Mouse (Mus musculus): Measurements from ENCODE around the gene Smtn. TPM values are rescaled to one million over a fixed set of nuclear protein-coding genes. Genes with fewer than 3 reads are reported as not detected.

The Smtn gene
- total RNA-seq, 2 experiments from 2014 or later = 11.5 to 16.1 TPM

DNA sequence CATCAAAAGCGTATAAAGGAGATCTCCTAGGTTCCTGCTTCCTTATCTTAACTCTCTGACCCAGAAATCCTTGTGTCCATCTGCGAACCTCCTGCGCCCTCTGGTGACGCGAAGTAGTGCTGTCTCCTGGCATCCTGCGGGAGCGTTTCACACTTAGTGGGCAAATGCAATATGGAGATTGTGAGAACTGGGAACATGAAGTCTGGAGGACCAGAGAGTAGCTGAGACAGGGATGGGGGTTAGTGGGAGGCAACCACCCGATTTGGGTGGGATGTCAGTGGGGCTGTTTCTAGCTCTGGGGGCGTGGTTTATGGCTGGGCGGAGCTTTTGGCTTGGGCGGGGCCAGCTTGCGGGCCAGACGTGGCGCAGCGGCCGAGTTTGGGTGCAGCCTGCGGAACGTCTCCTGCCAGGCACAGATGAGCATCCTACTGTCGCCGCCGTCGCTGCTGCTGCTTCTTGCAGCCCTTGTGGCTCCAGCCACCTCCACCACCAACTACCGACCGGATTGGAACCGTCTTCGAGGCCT is 25.8 kb downstream of the Smtn start, which contains the start of gene Selenom:
Gene Selenom (plus strand): TSS at position 156 of the 526 bp plus-strand sequence.
- peak; percentile 92 to 94 for DNase-seq (ENCODE audit: low spot score in 2 of 2)

- DNase-seq (ENCODE audit: low spot score in 2 of 2) = no peak
Observed at GRCm38 (mm10) chr11:3513291-3513690, 27.1 kb downstream of the Smtn start.

DNA sequence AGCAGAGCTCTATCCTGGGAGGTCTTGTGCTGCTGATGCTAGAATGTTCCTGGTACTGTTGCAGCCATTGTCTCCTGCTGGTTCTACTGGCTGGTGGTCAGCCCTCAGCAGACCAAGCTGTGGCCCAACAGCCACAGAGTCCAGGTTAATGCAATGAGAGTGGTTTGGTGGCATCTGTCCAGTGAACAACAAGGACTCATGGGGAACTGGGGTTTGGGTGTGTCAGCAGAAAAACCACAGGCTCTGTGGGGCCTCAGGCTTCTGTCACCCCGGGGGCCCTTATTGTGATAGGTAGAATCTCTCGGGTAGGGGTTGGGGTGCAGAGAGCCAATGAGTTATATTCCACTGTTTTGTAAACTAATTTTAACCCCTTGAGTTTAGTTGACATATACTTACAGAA is 30.1 kb downstream of the Smtn start:
- no peak for DNase-seq (ENCODE audit: low spot score in 2 of 2)

GRCm38 (mm10) chr11:3509181-3510085 is 31.0 kb downstream of the Smtn start:
- no peak for DNase-seq (ENCODE audit: low spot score in 2 of 2)

DNA sequence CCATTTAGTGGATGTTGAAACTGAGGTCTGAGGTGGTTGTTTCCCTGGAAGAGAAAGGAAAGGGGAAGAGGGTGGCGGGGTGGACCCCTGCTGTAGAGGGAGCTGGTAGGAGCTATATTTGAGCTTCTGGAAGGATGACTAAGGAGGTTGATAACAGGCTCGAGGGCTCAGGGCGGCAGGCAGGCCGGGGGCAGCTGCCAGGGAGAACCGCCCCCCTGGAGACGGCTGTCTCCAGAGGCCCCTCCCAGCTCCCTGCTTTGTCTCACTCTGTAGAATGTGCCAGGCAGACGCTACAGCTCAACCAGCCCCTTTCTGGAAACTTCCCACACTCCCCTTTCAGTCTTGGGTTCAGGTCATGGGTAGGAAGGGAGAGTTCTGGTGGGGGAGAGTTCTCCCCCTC is 32.2 kb downstream of the Smtn start:
- no peak for DNase-seq (ENCODE audit: low spot score in 2 of 2)

GRCm38 (mm10) chr11:3503755-3504693 is 36.4 kb downstream of the Smtn start:
- no peak for DNase-seq (ENCODE audit: low spot score in 2 of 2)

DNA sequence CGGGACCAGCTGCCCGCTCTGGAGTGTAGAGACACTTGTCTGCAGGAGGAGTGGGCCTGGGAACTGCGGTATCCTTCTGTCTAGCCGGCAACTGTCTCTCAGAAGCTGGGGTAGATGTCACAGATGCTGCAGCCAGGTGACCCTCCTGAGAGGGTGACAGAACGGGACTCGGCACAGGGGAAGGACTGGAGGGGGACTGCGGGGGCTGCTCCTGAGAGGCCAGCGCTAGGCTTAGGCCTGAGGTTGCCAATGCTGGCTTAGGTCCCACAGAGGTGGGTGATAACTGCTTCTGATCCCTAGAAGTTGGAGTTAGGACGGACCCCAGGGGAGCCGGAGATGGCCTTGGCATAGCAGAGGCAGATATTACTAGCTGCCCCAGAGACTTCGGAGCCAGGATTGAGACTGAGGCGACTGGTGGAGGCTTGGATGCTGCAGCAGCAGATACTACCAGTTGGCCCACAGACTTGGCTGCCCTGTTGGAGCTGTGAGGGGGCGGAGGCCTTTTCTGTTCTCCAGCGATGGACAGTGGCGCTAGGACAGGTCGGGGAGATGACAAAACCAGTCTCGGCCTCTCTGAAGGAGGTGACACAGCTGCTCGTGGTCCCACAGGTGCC is 37.8 kb downstream of the Smtn start:
- no peak for DNase-seq (ENCODE audit: low spot score in 2 of 2)

- DNase-seq (ENCODE audit: low spot score in 2 of 2) = no peak
Observed at GRCm38 (mm10) chr11:3502057-3502456, 38.4 kb downstream of the Smtn start.

DNA sequence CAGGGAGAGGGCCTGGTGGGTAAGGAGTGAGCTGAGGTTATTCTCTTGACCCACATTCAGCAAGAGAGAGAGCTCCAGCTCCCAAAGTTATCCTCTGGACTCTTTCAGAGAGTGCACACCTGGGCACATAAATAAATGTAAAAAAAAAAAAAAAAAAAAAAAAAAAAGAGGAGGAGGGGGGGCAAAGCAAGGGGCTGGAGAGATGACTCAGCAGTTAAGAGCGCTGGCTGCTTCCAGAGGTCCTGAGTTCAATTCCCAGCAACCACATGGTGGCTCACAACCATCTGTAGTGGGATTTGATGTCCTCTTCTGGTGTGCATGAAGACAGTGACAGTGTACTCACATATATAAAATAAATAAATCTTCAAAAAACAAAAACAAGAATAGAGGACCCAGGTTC is 43.1 kb downstream of the Smtn start:
- DNase-seq (ENCODE audit: low spot score in 2 of 2) = no peak

DNA sequence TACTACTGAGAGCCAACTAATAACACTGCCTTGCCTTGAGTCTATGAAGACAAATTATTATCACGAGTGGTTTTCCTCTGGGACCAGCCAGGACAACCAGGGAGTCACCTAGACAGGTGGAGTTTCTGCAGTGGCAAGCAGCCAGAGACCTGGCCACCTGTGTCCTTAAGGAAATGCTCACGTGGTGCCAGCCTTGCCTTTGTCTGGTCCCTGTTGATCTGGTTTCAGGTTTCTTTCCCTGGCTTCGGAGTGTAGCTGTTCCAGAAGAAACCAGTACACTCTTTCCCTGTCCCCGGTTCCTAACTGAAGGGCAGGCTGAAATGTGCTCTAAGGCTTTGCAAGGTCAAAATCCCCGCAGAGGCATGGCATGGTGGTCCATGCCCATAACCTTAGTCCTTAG is 43.7 kb downstream of the Smtn start:
- DNase-seq (ENCODE audit: low spot score in 2 of 2) = no peak

DNA sequence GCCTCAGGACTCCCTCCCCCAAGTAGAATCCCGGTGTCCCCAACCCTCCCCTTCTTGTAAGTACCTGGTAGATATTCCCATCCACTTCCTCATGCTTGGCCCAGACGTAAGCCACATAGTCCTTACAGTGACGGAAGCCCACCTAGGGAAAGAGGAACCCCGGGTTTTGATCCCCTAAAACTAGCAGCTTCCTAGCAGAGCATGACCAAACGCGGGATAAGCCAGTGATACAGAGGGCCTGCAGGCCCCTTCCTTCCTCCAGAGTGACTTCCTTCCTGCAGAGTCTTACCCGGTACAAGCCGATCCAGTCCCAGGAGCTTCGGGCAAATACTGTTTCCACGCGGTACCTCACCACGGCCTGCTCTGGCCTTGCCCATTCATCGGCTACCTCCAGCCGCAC is 44.9 kb downstream of the Smtn start:
- DNase-seq (ENCODE audit: low spot score in 2 of 2) = no peak

- no peak for DNase-seq (ENCODE audit: low spot score in 2 of 2)
Observed at GRCm38 (mm10) chr11:3494857-3495256, 45.6 kb downstream of the Smtn start.

- no peak for DNase-seq (ENCODE audit: low spot score in 2 of 2)
Observed at GRCm38 (mm10) chr11:3492748-3493147, 47.7 kb downstream of the Smtn start.

DNA sequence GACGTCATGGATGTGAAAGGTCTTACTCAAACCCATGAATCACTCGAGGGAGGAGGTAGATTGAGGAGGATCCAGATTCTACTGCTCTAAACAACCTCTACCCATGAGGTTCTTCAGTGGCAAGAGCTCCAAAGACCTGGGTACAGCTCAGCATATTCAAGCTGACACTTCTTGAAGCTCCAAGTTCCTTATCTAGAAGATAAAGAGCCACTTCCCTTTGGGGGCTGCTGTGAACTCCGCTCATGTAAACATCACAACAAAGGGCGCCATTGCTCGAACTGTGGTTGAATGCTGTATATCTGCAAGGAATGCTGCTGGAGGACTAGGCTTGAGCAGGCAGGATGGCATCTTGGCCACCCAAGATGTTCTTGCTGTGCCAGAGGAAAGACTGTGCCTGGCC is 51.4 kb downstream of the Smtn start:
- no peak for DNase-seq (ENCODE audit: low spot score in 2 of 2)

DNA sequence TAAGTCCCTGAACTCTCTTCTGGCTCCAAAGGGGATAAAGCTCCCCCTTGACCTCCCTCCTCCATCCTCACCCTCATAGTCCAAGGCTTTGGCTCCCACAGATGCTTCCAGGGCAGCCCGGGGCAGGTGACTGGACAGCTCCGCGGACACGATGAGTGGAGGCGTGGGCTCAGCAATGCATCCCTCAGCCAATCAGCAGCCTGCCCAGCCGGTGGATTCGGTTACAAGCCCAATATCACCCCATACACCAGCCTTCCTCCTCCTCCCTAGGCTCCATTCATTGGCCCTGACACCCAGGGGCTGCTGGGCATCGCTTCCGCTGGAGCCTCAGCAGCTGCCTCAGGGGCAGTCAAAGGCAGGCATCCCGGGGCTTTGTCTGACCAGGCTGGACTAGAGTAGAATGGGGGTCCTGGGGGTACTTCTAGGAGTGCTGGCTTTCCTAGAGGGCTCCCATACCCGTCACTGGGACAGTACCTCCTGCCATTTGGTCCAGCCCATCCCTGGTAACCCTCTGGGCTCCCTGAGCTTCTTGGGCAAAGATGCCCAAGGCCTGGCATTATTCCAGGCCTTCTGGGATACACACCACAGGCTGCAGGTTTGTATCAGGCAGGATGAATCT is 52.4 kb downstream of the Smtn start, which contains the start of gene Pla2g3:
Gene Pla2g3 (plus strand): TSS at position 333 of the 619 bp plus-strand sequence.
- DNase-seq (ENCODE audit: low spot score in 2 of 2) = no peak

- DNase-seq (ENCODE audit: low spot score in 2 of 2) = no peak
Observed at GRCm38 (mm10) chr11:3486349-3486748, 54.1 kb downstream of the Smtn start.

DNA sequence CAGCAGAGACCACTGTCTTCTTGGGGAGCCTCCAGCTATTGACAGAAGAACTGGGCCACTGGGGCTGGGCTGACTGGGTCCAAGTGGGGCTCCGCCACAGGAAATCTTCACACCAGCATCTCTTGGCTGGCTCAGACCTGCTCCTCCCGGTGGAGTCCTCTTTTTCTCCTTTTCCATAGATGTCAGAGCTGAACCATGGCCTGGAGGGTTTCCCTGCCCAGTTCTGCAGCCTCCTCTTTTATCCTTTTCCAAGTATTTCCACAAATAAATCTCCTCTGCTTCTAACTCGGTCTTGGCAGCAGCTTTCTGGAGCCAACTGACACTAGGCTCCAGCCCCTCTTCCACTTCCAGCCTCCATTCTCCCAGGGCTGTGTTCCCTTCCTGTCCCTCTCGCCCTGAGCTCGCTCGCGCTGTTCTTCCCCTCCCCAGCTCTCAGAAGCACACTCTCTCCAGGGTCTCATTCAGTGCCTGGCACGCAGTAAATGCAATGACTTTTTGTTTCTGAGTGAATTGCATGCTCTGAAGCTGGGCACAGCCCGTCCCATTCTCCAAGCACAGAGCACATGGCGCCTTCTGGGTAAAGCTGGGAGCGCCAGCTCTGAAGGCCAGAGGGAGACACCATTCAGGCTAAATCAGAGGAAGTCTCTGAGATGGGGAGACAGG is 56.3 kb downstream of the Smtn start:
- DNase-seq (ENCODE audit: low spot score in 2 of 2) = peak; percentile 64 to 81

GRCm38 (mm10) chr11:3475489-3475888 is 64.9 kb downstream of the Smtn start:
- DNase-seq (ENCODE audit: low spot score in 2 of 2) = no peak

GRCm38 (mm10) chr11:3474480-3475115 is 65.8 kb downstream of the Smtn start:
- DNase-seq (ENCODE audit: low spot score in 2 of 2) = no peak

GRCm38 (mm10) chr11:3472484-3472883 is 67.9 kb downstream of the Smtn start:
- DNase-seq (ENCODE audit: low spot score in 2 of 2) = peak; percentile 79 to 89

All from layer of hippocampus, postnatal 14 days (tissue).